Mouse (Mus musculus) intestine, postnatal 0 days (tissue): Measurements from ENCODE around the gene Nudt21. TPM values are rescaled to one million over a fixed set of nuclear protein-coding genes. Genes with fewer than 3 reads are reported as not detected.

Experiments used
- ATAC-seq: fragments of 200-750 bp; cut with Nextera tagmentation; 2 replicates; pipeline ENCODE4 v1.8.0; 2017; ENCODE audit warnings: mild to moderate bottlenecking, moderate TSS enrichment, moderate library complexity
- H3K27ac ChIP-seq: fragments of 300-500 bp; sonication (generic); 2 replicates; pipeline ENCODE4 v1.5.1; 2014; ENCODE audit warnings: mild to moderate bottlenecking, low read depth, low read length, moderate library complexity
- H3K27me3 ChIP-seq: fragments of 300-500 bp; sonication (generic); replicated peaks from 2 replicates; pipeline ENCODE4 v1.6.1; 2014; ENCODE audit warnings: low read length, mixed read lengths; ENCODE audit not compliant: control insufficient read depth, insufficient read depth
- H3K36me3 ChIP-seq: fragments of 300-500 bp; sonication (generic); 2 replicates; pipeline ENCODE4 v1.6.1; 2014; ENCODE audit warnings: mild to moderate bottlenecking, moderate library complexity; ENCODE audit not compliant: control insufficient read depth, insufficient read depth
- H3K4me1 ChIP-seq: fragments of 300-500 bp; sonication (generic); replicated peaks from 2 replicates; pipeline ENCODE4 v1.6.1; 2014; ENCODE audit warnings: antibody characterized with exemption, low read length, mixed read lengths; ENCODE audit not compliant: control insufficient read depth, insufficient read depth
- H3K4me2 ChIP-seq: fragments of 300-500 bp; sonication (generic); replicated peaks from 2 replicates; pipeline ENCODE4 v1.6.1; 2014; ENCODE audit warnings: low read depth, mild to moderate bottlenecking, moderate library complexity
- H3K4me3 ChIP-seq: fragments of 300-500 bp; sonication (generic); 2 replicates; pipeline ENCODE4 v1.5.1; 2014; ENCODE audit warnings: low read depth, low read length
- H3K9ac ChIP-seq: fragments of 300-500 bp; sonication (generic); 2 replicates; pipeline ENCODE4 v1.6.1; 2014; ENCODE audit warnings: mild to moderate bottlenecking, low read depth, low read length
- H3K9me3 ChIP-seq: fragments of 300-500 bp; sonication (generic); 2 replicates; pipeline ENCODE4 v1.6.1; 2016; ENCODE audit warnings: mixed run types; ENCODE audit not compliant: control insufficient read depth
- CTCF ChIP-seq: sonication (generic); IDR thresholded peaks from 2 replicates; pipeline ENCODE4 v1.5.1; 2016; ENCODE audit warnings: low read depth, mild to moderate bottlenecking, control low read depth, antibody characterized with exemption, moderate library complexity
- WGBS: fragments of 180-500 bp; shearing (Covaris S2); extraction: QIAGEN DNeasy Blood & Tissue Kit; methylation state at CpG from one replicate; pipeline ENCODE4 v1.1.7; 2014; 5-methylcytosine and 5-hydroxymethylcytosine counted together
- polyA plus RNA-seq: library from polyadenylated mRNA; unstranded; fragments of >200 nt; fragmentation: Nextera tagmentation; extraction: Ambion mirVana; gene quantifications from 2 replicates; pipeline ENCODE4 v1.2.1, GENCODE M21; 2015

Nudt21 gene
- polyA plus RNA-seq, 1 experiment from 2014 or later = 60.3 TPM

DNA sequence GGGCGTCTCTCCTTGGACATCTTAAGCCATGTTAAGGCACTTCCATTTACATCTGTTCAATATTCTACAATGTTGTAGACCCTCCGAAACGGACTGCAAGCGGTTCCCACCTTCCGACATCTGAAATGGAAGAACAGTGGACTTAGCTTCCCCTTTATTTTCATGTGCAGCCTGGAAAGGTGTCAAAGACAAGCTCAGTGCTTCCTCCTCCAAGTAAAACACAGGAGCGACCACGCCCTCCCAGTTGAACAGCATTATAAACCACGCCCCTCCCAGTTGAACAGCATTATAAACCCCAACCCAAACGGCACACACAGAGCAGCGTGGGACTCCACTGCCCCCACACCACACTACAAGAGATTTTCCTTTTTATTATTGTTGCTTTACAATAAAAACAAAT, 65.4 kb downstream of the Nudt21 start:
- no peaks in the 10 kb centered on the region for H3K9me3 ChIP-seq
- peaks cover 55% of the 10 kb centered on the region for H3K36me3 ChIP-seq
- H3K4me1 ChIP-seq = 0 out of 2 replicates have a peak, but pooled peaks cover 2% of the 10 kb centered on the region
- H3K4me3 ChIP-seq = no peak overlapping the region
- TF ChIP-seq CTCF = no peak
- H3K27me3 ChIP-seq = no peaks in the 10 kb centered on the region
- ATAC-seq = no peak
- H3K9ac ChIP-seq = no peak overlapping the region
- no peak overlapping the region for H3K4me2 ChIP-seq
- no peak overlapping the region for H3K27ac ChIP-seq
- WGBS = 68% methylated on average over 10 of the region's 10 CpGs

DNA sequence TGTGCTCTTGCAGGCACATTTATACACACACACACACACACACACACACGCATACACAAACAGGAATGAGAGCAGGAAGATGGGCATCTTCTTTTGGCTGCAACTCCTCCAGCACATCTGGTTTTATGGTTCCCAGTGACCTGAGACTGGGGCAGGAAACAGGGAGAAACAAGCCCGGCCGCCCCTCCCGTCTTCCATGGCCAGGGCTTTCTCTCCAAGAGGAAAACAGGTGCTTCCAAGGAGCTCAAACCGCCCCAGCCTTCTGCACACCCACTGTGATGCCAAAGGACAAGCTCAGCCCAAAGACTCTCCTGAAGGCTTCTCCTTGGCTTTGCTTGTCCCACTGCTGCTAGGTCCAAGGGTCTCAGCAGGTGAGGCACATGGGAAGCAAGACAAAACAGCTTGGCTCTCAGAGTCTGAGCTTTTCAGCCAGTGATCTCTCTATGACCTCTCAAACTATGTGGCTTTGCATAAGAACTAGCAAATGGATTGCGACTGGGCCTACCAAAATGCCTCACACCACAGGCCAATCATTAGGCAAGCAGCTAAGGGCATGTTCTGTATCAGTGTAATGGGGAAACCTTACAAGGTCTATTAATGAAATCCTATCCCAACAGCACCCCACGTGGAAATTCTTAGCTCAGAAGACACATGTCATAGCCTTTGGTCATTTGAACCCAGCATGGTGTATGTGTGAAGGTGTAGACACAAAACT, 67.0 kb downstream of the Nudt21 start:
- no peaks in the 10 kb centered on the region for H3K9me3 ChIP-seq
- H3K4me3 ChIP-seq = no peak overlapping the region
- H3K4me2 ChIP-seq = no peak overlapping the region
- H3K36me3 ChIP-seq = peaks cover 40% of the 10 kb centered on the region
- H3K9ac ChIP-seq = no peak overlapping the region
- WGBS = 73% methylated on average over 7 of the region's 7 CpGs
- TF ChIP-seq CTCF = no peak
- H3K27me3 ChIP-seq = no peaks in the 10 kb centered on the region
- 0 out of 2 replicates have a peak, but pooled peaks cover 2% of the 10 kb centered on the region for H3K4me1 ChIP-seq
- H3K27ac ChIP-seq = no peak overlapping the region
- ATAC-seq = no peak

DNA sequence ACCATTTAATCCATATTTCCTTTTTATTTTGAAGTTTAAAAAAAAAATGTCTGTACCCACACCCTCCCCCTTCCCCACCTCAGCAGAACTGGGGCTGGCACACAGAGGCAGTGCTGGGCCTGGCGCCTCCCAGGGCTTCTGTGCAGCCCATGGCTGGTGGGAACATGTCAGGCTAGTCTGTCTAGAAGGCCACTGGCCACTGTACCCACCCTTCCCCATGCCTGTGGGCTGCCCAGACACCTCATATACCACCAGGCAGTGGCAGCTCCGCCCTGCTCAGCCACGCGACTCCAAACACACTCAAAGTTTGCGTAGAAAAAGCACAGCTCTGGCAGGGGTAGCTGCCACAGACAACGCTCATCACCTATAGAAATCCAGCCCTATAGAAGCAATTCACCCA, 68.5 kb downstream of the Nudt21 start:
- Histone ChIP-seq H3K27ac (no peak overlapping the region), H3K27me3 (no peaks in the 10 kb centered on the region), H3K36me3 (peaks cover 25% of the 10 kb centered on the region), H3K4me1 (no peaks in the 10 kb centered on the region), H3K4me3 (no peak overlapping the region), H3K9ac (no peak overlapping the region), H3K4me2 (no peak overlapping the region), H3K9me3 (no peaks in the 10 kb centered on the region)
- 58% methylated on average over 6 of the region's 6 CpGs for WGBS
- ATAC-seq = no peak
- TF ChIP-seq CTCF = no peak

Other genes with a start within 250 kb of the Nudt21 start
- 6.9 and 8.5 TPM in 2 replicates for gene Gnao1, start 227.1 kb downstream of the Nudt21 start, polyA plus RNA-seq
- 61.8 and 65.0 TPM in 2 replicates for gene Amfr, start 24.2 kb downstream of the Nudt21 start, polyA plus RNA-seq
- gene Ogfod1, start 167 bp upstream of the Nudt21 start, polyA plus RNA-seq = 5.2 and 5.5 TPM in 2 replicates
- 3.6 and 4.6 TPM in 2 replicates for gene Bbs2, start 61.9 kb upstream of the Nudt21 start, polyA plus RNA-seq
- gene Mt4, start 100.2 kb upstream of the Nudt21 start, polyA plus RNA-seq = 0.69 and 2.6 TPM in 2 replicates
- 4.4 and 4.7 TPM in 2 replicates for gene Mt3, start 115.6 kb upstream of the Nudt21 start, polyA plus RNA-seq
- 224 and 270 TPM in 2 replicates for gene Mt2, start 135.6 kb upstream of the Nudt21 start, polyA plus RNA-seq
- gene Mt1, start 142.1 kb upstream of the Nudt21 start, polyA plus RNA-seq = 2,068 and 2,262 TPM in 2 replicates
- gene Nup93, start 177.5 kb upstream of the Nudt21 start, polyA plus RNA-seq = 21.2 and 21.9 TPM in 2 replicates